Mouse (Mus musculus) liver, embryonic 12.5 days (tissue): ENCODE results near the gene Usp12. TPM values are rescaled to one million over a fixed set of nuclear protein-coding genes. Genes with fewer than 3 reads are reported as not detected.
A peak's percentile ranks its signal among the peaks of the same experiment; 100 is the strongest.

ENCODE experiments used
- ATAC-seq: fragments of 200-750 bp; cut with Nextera tagmentation; 2 replicates; pipeline ENCODE4 v1.8.0; 2017; ENCODE audit warnings: moderate number of reproducible peaks, mild to moderate bottlenecking, moderate library complexity
- H3K27ac ChIP-seq: fragments of 300-500 bp; sonication (generic); 2 replicates; pipeline ENCODE4 v1.5.1; 2016; ENCODE audit warnings: mild to moderate bottlenecking
- H3K27me3 ChIP-seq: fragments of 300-500 bp; sonication (generic); replicated peaks from 2 replicates; pipeline ENCODE4 v1.6.1; 2016; ENCODE audit warnings: mild to moderate bottlenecking, moderate library complexity
- H3K36me3 ChIP-seq: fragments of 300-500 bp; sonication (generic); 2 replicates; pipeline ENCODE4 v1.6.1; 2016; ENCODE audit warnings: mild to moderate bottlenecking, moderate library complexity
- H3K4me1 ChIP-seq: fragments of 300-500 bp; sonication (generic); 2 replicates; pipeline ENCODE4 v1.6.1; 2016
- H3K4me2 ChIP-seq: fragments of 300-500 bp; sonication (generic); 2 replicates; pipeline ENCODE4 v1.6.1; 2016; ENCODE audit warnings: mild to moderate bottlenecking, moderate library complexity
- H3K4me3 ChIP-seq: fragments of 300-500 bp; sonication (generic); 2 replicates; pipeline ENCODE4 v1.5.1; 2016; ENCODE audit warnings: mild to moderate bottlenecking, moderate library complexity
- H3K9ac ChIP-seq: fragments of 300-500 bp; sonication (generic); 2 replicates; pipeline ENCODE4 v1.6.1; 2016; ENCODE audit warnings: mild to moderate bottlenecking, moderate library complexity
- H3K9me3 ChIP-seq: fragments of 300-500 bp; sonication (generic); replicated peaks from 2 replicates; pipeline ENCODE4 v1.6.1; 2016; ENCODE audit warnings: mild to moderate bottlenecking, moderate library complexity
- WGBS: fragments of 180-500 bp; shearing (Covaris S2); methylation state at CpG from one replicate; pipeline ENCODE4 v1.1.7; 2016; ENCODE audit not compliant: insufficient replicate concordance; 5-methylcytosine and 5-hydroxymethylcytosine counted together
- polyA plus RNA-seq: library from polyadenylated mRNA; unstranded; fragments of >200 nt; fragmentation: Nextera tagmentation; extraction: Ambion mirVana; gene quantifications from 2 replicates; pipeline ENCODE4 v1.2.1, GENCODE M21; 2016

Usp12 gene
- polyA plus RNA-seq, 1 experiment from 2014 or later, result 13.9 TPM

- peak overlapping the region; percentile 100 for H3K27ac ChIP-seq
Observed at GRCm38 (mm10) chr5:146705815-146706408, 88.9 kb downstream of the Usp12 start.

GRCm38 (mm10) chr5:146705411-146705810 lies 89.4 kb downstream of the Usp12 start:
- H3K36me3 ChIP-seq, result no peaks in the 10 kb centered on the region
- no peaks in the 10 kb centered on the region for H3K9me3 ChIP-seq
- ATAC-seq, result no peak
- H3K27me3 ChIP-seq, result no peaks in the 10 kb centered on the region
- peaks cover 54% of the 10 kb centered on the region for H3K4me1 ChIP-seq
- peak overlapping the region; percentile 100 for H3K27ac ChIP-seq
- no peak overlapping the region for H3K4me3 ChIP-seq
- 0 out of 2 replicates have a peak overlapping the region, but pooled peaks have one; percentile 5 for H3K9ac ChIP-seq
- WGBS, result 64% methylated on average over 6 of the region's 6 CpGs
- no peak overlapping the region for H3K4me2 ChIP-seq

More at GRCm38 (mm10) chr5:146705815-146706408, 88.9 kb downstream of the Usp12 start:
- Histone ChIP-seq H3K9ac (0 out of 2 replicates have a peak overlapping the region, but pooled peaks have one; percentile 5), H3K4me2 (0 out of 2 replicates have a peak overlapping the region, but pooled peaks have one; percentile 21), H3K4me3 (no peak overlapping the region), H3K9me3 (no peaks in the 10 kb centered on the region), H3K4me1 (peaks cover 49% of the 10 kb centered on the region), H3K27me3 (no peaks in the 10 kb centered on the region), H3K36me3 (no peaks in the 10 kb centered on the region)
- ATAC-seq, result no peak
- 12% methylated on average over 12 of the region's 12 CpGs for WGBS

- H3K27me3 ChIP-seq, result no peaks in the 10 kb centered on the region
- peak overlapping the region; percentile 56 for H3K4me2 ChIP-seq
- H3K27ac ChIP-seq, result peak overlapping the region; percentile 100
- ATAC-seq, result no peak
- peaks cover 65% of the 10 kb centered on the region for H3K4me1 ChIP-seq
- no peaks in the 10 kb centered on the region for H3K9me3 ChIP-seq
- no peaks in the 10 kb centered on the region for H3K36me3 ChIP-seq
- peak overlapping the region; percentile 65 for H3K9ac ChIP-seq
- peak overlapping the region; percentile 18; the same call in 1 of the 2 replicates for H3K4me3 ChIP-seq
- WGBS, result 82% methylated on average over 4 of the region's 4 CpGs
Observed at GRCm38 (mm10) chr5:146704241-146704640, 90.6 kb downstream of the Usp12 start.

- peaks cover 71% of the 10 kb centered on the region for H3K4me1 ChIP-seq
- peak overlapping the region; percentile 56 for H3K4me2 ChIP-seq
- WGBS, result 7% methylated on average over 8 of the region's 8 CpGs
- peak; percentile 95 for ATAC-seq
- H3K9me3 ChIP-seq, result no peaks in the 10 kb centered on the region
- no peaks in the 10 kb centered on the region for H3K36me3 ChIP-seq
- H3K9ac ChIP-seq, result peak overlapping the region; percentile 65
- H3K4me3 ChIP-seq, result peak overlapping the region; percentile 18; the same call in 1 of the 2 replicates
- H3K27me3 ChIP-seq, result no peaks in the 10 kb centered on the region
- peak overlapping the region; percentile 100 for H3K27ac ChIP-seq
Observed at GRCm38 (mm10) chr5:146703710-146704121, 91.1 kb downstream of the Usp12 start.

- peaks cover 79% of the 10 kb centered on the region for H3K4me1 ChIP-seq
- H3K4me2 ChIP-seq, result no peak overlapping the region
- no peaks in the 10 kb centered on the region for H3K27me3 ChIP-seq
- H3K9me3 ChIP-seq, result no peaks in the 10 kb centered on the region
- 76% methylated on average over 10 of the region's 10 CpGs for WGBS
- no peak overlapping the region for H3K4me3 ChIP-seq
- peak overlapping the region; percentile 76 for H3K27ac ChIP-seq
- no peaks in the 10 kb centered on the region for H3K36me3 ChIP-seq
- H3K9ac ChIP-seq, result no peak overlapping the region
- ATAC-seq, result no peak
Observed at GRCm38 (mm10) chr5:146700099-146700498, 94.7 kb downstream of the Usp12 start.

GRCm38 (mm10) chr5:146699433-146700019 lies 95.3 kb downstream of the Usp12 start:
- H3K9ac ChIP-seq, result 0 out of 2 replicates have a peak overlapping the region, but pooled peaks have one; percentile 37
- WGBS, result 47% methylated on average over 4 of the region's 4 CpGs

GRCm38 (mm10) chr5:146695543-146695942 lies 99.3 kb downstream of the Usp12 start:
- 63% methylated on average over 5 of the region's 5 CpGs for WGBS
- H3K27me3 ChIP-seq, result no peaks in the 10 kb centered on the region
- H3K36me3 ChIP-seq, result no peaks in the 10 kb centered on the region
- H3K4me1 ChIP-seq, result peaks cover 78% of the 10 kb centered on the region
- ATAC-seq, result no peak
- no peak overlapping the region for H3K4me3 ChIP-seq
- H3K4me2 ChIP-seq, result no peak overlapping the region
- H3K27ac ChIP-seq, result peak overlapping the region; percentile 39; the same call in 1 of the 2 replicates
- H3K9ac ChIP-seq, result no peak overlapping the region
- H3K9me3 ChIP-seq, result no peaks in the 10 kb centered on the region

More at GRCm38 (mm10) chr5:146699433-146700019, 95.3 kb downstream of the Usp12 start:
- Histone ChIP-seq H3K9me3 (no peaks in the 10 kb centered on the region), H3K4me3 (no peak overlapping the region), H3K36me3 (no peaks in the 10 kb centered on the region), H3K4me2 (no peak overlapping the region), H3K27ac (peak overlapping the region; percentile 76), H3K27me3 (no peaks in the 10 kb centered on the region), H3K4me1 (peaks cover 77% of the 10 kb centered on the region)
- ATAC-seq, result no peak

- Histone ChIP-seq H3K4me2 (peak overlapping the region; percentile 61), H3K9ac (peak overlapping the region; percentile 61), H3K36me3 (no peaks in the 10 kb centered on the region), H3K4me1 (peaks cover 70% of the 10 kb centered on the region), H3K27me3 (no peaks in the 10 kb centered on the region), H3K27ac (peak overlapping the region; percentile 92), H3K9me3 (no peaks in the 10 kb centered on the region), H3K4me3 (peak overlapping the region; percentile 18)
- 12% methylated on average over 5 of the region's 5 CpGs for WGBS
- ATAC-seq, result peak; percentile 88
Observed at GRCm38 (mm10) chr5:146692976-146693361, 101.8 kb downstream of the Usp12 start.

GRCm38 (mm10) chr5:146692361-146692975 lies 102.3 kb downstream of the Usp12 start:
- H3K27me3 ChIP-seq, result no peaks in the 10 kb centered on the region
- peak; percentile 56 for ATAC-seq
- H3K9me3 ChIP-seq, result no peaks in the 10 kb centered on the region
- H3K9ac ChIP-seq, result peak overlapping the region; percentile 61
- 28% methylated on average over 7 of the region's 7 CpGs for WGBS
- H3K4me1 ChIP-seq, result peaks cover 75% of the 10 kb centered on the region
- H3K4me2 ChIP-seq, result peak overlapping the region; percentile 61
- peak overlapping the region; percentile 92 for H3K27ac ChIP-seq
- peak overlapping the region; percentile 18 for H3K4me3 ChIP-seq
- no peaks in the 10 kb centered on the region for H3K36me3 ChIP-seq

GRCm38 (mm10) chr5:146691745-146692144 lies 103.1 kb downstream of the Usp12 start:
- WGBS, result 53% methylated on average over 8 of the region's 8 CpGs
- Histone ChIP-seq H3K27me3 (no peaks in the 10 kb centered on the region), H3K9me3 (no peaks in the 10 kb centered on the region), H3K4me2 (0 out of 2 replicates have a peak overlapping the region, but pooled peaks have one; percentile 61), H3K36me3 (no peaks in the 10 kb centered on the region), H3K4me3 (no peak overlapping the region), H3K4me1 (peaks cover 76% of the 10 kb centered on the region), H3K9ac (0 out of 2 replicates have a peak overlapping the region, but pooled peaks have one; percentile 61), H3K27ac (peak overlapping the region; percentile 92)
- ATAC-seq, result peak; percentile 47

GRCm38 (mm10) chr5:146687541-146688313 lies 107.1 kb downstream of the Usp12 start:
- peak; percentile 33 for ATAC-seq
- no peaks in the 10 kb centered on the region for H3K9me3 ChIP-seq
- H3K4me3 ChIP-seq, result 0 out of 2 replicates have a peak overlapping the region, but pooled peaks have one; percentile 14
- H3K27ac ChIP-seq, result peak overlapping the region; percentile 63
- H3K4me2 ChIP-seq, result peak overlapping the region; percentile 26
- peaks cover 63% of the 10 kb centered on the region for H3K4me1 ChIP-seq
- H3K27me3 ChIP-seq, result peaks cover 9% of the 10 kb centered on the region; the same call in 1 of the 2 replicates
- 59% methylated on average over 17 of the region's 17 CpGs for WGBS
- peak overlapping the region; percentile 39; the same call in 1 of the 2 replicates for H3K9ac ChIP-seq
- H3K36me3 ChIP-seq, result no peaks in the 10 kb centered on the region
